Mouse (Mus musculus) ES-E14 (cell line): ENCODE measurements around the gene Sft2d2. TPM values are rescaled to one million over a fixed set of nuclear protein-coding genes. Genes with fewer than 3 reads are reported as not detected.

ENCODE experiments used
- DNase-seq: peaks from one replicate; pipeline ENCODE4 v3.0.0-alpha.2; 2013; ENCODE audit warnings: low read depth, low spot score
- H3K27ac ChIP-seq: 2 replicates; pipeline ENCODE4 v1.5.1; 2012; ENCODE audit warnings: low read depth, mild to moderate bottlenecking, low read length, moderate library complexity, mixed read lengths; ENCODE audit not compliant: poor library complexity, insufficient read depth, severe bottlenecking
- H3K36me3 ChIP-seq: 2 replicates; pipeline ENCODE4 v1.6.1; 2012; ENCODE audit warnings: mild to moderate bottlenecking, low read length, moderate library complexity, mixed read lengths; ENCODE audit not compliant: control insufficient read depth, poor library complexity, insufficient read depth, severe bottlenecking
- H3K4me1 ChIP-seq, 2 experiments: fragments of 150-350 bp in 1 of 2; sonication (generic) in 1 of 2; 2 replicates each; pipeline ENCODE4 v1.6.1; 2012; ENCODE audit warnings: low read length in 2 of 2, mild to moderate bottlenecking in 1 of 2, mixed read lengths in 1 of 2; ENCODE audit not compliant: control insufficient read depth in 2 of 2, insufficient read depth in 2 of 2, poor library complexity in 1 of 2
- H3K4me3 ChIP-seq, 2 experiments: fragments of 150-350 bp in 1 of 2; sonication (generic) in 1 of 2; 2 replicates each; pipeline ENCODE4 v1.5.1; 2012; ENCODE audit warnings: low read length in 2 of 2, low read depth in 1 of 2, mild to moderate bottlenecking in 1 of 2, mixed read lengths in 1 of 2; ENCODE audit not compliant: insufficient read depth in 1 of 2, poor library complexity in 1 of 2, severe bottlenecking in 1 of 2
- H3K9ac ChIP-seq: 2 replicates; pipeline ENCODE4 v1.6.1; 2012; ENCODE audit warnings: low read depth, mild to moderate bottlenecking, low read length, mixed read lengths; ENCODE audit not compliant: poor library complexity, insufficient read depth, severe bottlenecking
- H3K9me3 ChIP-seq: fragments of 150-350 bp; sonication (generic); 2 replicates; pipeline ENCODE4 v1.6.1; 2012; ENCODE audit warnings: low read depth, mild to moderate bottlenecking, low read length; ENCODE audit not compliant: control insufficient read depth, insufficient read depth
- CHD2 ChIP-seq: IDR thresholded peaks from 2 replicates; pipeline ENCODE4 v1.6.1; 2014; ENCODE audit warnings: mild to moderate bottlenecking, low read depth, low read length, inconsistent platforms
- HCFC1 ChIP-seq: IDR thresholded peaks from 2 replicates; pipeline ENCODE4 v1.6.1; 2012; ENCODE audit warnings: low read length, inconsistent platforms, borderline replicate concordance; ENCODE audit not compliant: insufficient read depth
- MAFK ChIP-seq: IDR thresholded peaks from 2 replicates; pipeline ENCODE4 v1.6.1; 2014; ENCODE audit warnings: mild to moderate bottlenecking, low read depth, low read length, inconsistent platforms; ENCODE audit not compliant: insufficient read depth
- ZC3H11A ChIP-seq: IDR thresholded peaks from 2 replicates; pipeline ENCODE4 v1.6.1; 2012; ENCODE audit warnings: low read depth, mild to moderate bottlenecking, inconsistent platforms, low read length, borderline replicate concordance
- ZNF384 ChIP-seq: IDR thresholded peaks from 2 replicates; pipeline ENCODE4 v1.6.1; 2012; ENCODE audit warnings: low read depth, low read length, inconsistent platforms
- in situ Hi-C, 2 experiments: fragments of 600-800 bp; cut with MboI; formaldehyde crosslinking; loops; one replicate each; pipeline ENCODE4 v1.15.1; 2025; ENCODE audit warnings: low sequenced_read_pairs in 2 of 2, inconsistent platforms in 1 of 2; ENCODE audit not compliant: unreplicated experiment in 2 of 2
- total RNA-seq: library from RNA; depleted of rRNA; stranded (reverse); fragments of 300-350 nt; gene quantifications from 2 replicates; pipeline ENCODE4 v1.2.3, GENCODE M21; 2012

Gene Sft2d2
- total RNA-seq, 1 experiment: 15.0 TPM

DNA sequence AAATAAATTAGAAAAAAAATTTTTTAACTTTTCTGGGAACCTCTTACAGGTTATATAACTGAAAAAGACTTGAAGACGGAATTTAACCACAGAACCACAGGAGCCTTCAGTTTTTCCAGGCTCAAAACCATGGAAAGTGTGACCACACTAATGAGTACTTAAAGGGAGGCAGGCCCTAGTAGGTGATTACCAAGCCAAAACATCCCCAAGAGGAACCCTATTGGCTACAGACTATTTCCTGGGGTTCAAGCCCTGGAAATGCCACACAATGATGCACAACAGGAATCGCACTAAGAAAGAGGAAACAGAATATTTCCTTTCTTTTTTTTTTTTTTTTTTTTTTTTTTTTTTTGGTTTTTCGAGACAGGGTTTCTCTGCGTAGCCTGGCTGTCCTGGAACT lies 2.1 kb downstream of the Sft2d2 start:
- peaks cover 4 to 17% of the 10 kb centered on the region in 2 experiments for H3K4me1 ChIP-seq
- no peaks in the 10 kb centered on the region for H3K9me3 ChIP-seq
- no peak overlapping the region for H3K4me3 ChIP-seq
- no peak for DNase-seq
- in situ Hi-C loops: no loop called here
- H3K27ac ChIP-seq: no peak overlapping the region
- H3K9ac ChIP-seq: no peak overlapping the region
- TF ChIP-seq MAFK (no peak), CHD2 (no peak), ZC3H11A (no peak), HCFC1 (no peak)
- peaks cover 5% of the 10 kb centered on the region; the same call in 1 of the 2 replicates for H3K36me3 ChIP-seq

DNA sequence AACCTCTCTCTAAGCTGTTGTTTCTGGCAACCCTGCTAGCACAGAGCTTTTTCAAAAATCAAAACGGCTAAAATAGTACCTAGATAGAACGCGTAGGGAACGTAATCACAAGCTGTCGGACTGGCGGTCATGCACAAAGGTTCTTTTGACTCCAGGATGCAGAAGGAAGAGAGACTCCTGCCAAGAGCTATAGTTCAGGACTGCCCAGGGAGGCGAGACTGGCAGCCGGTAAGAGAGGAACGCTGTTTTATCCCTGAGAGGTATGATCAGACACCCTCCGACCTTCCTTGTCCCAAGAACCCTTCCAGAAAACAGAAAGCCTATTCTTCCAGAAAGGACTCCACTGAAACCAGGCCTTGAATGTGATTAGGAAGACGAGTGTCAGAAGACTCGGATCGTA lies 2.6 kb downstream of the Sft2d2 start:
- in situ Hi-C loops: no loop called here
- no peak overlapping the region for H3K9ac ChIP-seq
- H3K4me3 ChIP-seq: no peak overlapping the region
- no peak for DNase-seq
- H3K4me1 ChIP-seq: peaks cover 4 to 17% of the 10 kb centered on the region in 2 experiments
- TF ChIP-seq ZNF384 (no peak), MAFK (no peak), CHD2 (no peak), HCFC1 (no peak), ZC3H11A (no peak)
- peaks cover 5% of the 10 kb centered on the region; the same call in 1 of the 2 replicates for H3K36me3 ChIP-seq
- no peak overlapping the region for H3K27ac ChIP-seq
- no peaks in the 10 kb centered on the region for H3K9me3 ChIP-seq

DNA sequence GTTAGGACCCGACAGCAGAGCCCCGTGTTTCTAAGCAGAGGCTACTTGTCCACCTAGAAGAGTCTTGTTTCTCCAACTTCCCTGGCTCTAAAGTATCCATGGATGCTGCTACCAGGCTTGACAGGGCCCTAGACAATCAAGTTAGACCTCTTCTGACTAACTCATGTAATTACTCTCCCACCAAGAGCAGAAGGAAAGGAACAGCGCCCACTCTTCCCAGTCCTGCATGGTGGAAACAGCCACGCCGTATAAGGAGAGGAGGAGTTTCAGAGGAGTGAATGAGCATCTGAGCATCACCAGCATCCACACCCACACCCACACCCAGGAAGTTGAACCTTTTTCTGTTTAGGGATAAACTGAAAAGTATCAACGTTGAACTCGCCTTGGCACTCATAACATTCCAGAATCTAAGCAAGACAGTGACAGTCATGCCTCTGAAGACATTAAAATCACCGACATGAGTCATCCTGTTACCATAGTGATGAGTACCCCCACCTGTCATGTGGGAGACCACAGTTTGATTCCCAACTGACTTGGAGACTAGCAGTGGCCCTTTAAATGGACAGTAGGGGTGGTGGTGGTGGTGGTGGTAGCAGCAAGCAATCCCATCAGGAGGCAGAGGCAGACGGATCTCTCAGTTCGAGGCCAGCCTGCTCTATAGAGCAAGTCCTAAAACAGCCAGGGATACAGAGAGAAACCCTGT lies 3.5 kb downstream of the Sft2d2 start:
- H3K9ac ChIP-seq: no peak overlapping the region
- peaks cover 4 to 19% of the 10 kb centered on the region in 2 experiments for H3K4me1 ChIP-seq
- in situ Hi-C loops: no loop called here
- no peaks in the 10 kb centered on the region for H3K9me3 ChIP-seq
- no peak overlapping the region for H3K4me3 ChIP-seq
- H3K27ac ChIP-seq: no peak overlapping the region
- no peak for DNase-seq
- TF ChIP-seq HCFC1: no peak
- TF ChIP-seq ZC3H11A: no peak
- TF ChIP-seq ZNF384: no peak
- no peak for TF ChIP-seq CHD2
- no peak for TF ChIP-seq MAFK
- H3K36me3 ChIP-seq: peaks cover 5% of the 10 kb centered on the region; the same call in 1 of the 2 replicates

DNA sequence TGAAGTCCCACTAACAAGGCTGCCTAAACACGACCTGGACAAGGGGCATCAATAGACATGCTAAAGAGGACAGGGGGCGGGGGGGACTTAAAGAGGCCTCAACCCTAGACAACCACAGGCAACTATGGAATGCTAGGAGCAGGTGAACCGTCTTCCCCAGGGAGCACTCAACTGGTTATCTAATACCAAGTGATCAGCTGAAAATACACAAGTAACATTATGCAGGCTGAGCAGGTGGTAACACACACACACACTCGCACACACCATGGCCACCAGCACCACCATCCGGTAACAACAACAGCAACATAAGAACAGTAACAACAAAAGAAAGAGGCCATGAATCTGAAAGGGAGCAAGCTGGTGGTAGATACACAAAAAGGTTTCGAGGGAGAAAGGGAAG lies 4.2 kb downstream of the Sft2d2 start:
- no peak for DNase-seq
- TF ChIP-seq MAFK (no peak), ZNF384 (no peak), HCFC1 (no peak), CHD2 (no peak), ZC3H11A (no peak)
- Histone ChIP-seq H3K9me3 (no peaks in the 10 kb centered on the region), H3K9ac (no peak overlapping the region), H3K27ac (no peak overlapping the region), H3K4me3 (no peak overlapping the region), H3K36me3 (peaks cover 5% of the 10 kb centered on the region; the same call in 1 of the 2 replicates), H3K4me1 (peaks cover 4 to 19% of the 10 kb centered on the region in 2 experiments)
- in situ Hi-C loops: no loop called here
